Mouse (Mus musculus) 416B (cell line): ENCODE results near the gene Rnf169.
A peak's percentile ranks its signal among the peaks of the same experiment; 100 is the strongest.
"Not testable (repeated sequence)": the region's sequence is repeated elsewhere in the genome, so short reads cannot be mapped to it uniquely, and the experiment has no call there.

Experiments used
- DNase-seq: peaks from one replicate; pipeline ENCODE4 v3.0.0; 2011; ENCODE audit warnings: low read depth

The Rnf169 gene

DNA sequence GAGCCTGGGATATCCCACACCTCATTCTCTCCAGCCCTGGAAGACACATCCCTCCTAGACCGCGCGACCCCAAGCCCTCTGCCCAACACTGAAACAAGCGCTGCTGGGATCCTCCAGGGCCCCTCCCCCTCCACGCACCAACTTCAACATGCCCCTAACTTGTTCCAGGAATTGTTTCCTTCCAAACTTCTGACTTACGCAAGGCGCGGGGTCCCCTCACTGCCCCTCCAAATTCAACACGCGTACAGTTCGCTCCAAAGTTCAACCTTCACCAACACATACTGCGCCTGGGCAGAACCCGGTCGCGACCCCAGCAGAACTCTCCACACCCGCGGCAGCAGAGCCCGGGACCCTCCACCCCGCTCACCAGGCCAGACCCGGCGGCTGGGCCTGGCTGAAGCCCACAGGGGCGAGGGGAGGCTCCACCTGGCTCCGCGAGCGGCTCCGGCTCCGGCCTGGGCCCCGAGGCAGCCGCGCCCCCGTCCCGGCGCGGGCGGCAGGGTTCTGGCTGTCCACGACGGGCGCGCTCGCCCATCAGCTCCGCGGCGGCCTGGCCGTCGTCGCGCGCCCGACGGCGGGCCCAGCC, 609 bp downstream of the Rnf169 start:
- DNase-seq = peak; percentile 46

DNA sequence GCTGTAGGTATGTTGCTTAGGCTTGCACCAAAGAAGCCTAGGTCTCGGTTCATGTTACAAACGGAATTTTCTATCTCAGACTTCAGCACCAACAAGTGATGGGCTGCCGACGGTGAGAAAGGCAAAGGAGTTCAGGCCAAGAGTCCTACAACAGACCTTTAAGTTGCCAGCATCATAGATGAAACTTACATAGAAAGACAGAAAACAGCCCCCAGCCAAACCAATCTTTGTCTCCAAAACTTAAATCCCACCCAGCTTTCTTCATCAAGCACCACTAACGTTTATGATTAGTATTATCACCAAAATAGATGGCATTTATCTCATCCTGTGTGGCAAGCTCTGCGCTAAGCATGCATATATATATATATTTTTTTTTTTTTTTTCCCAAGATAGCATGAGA, 1.2 kb downstream of the Rnf169 start:
- peak; percentile 43 for DNase-seq

- DNase-seq = no peak
These were observed 2.2 kb downstream of the Rnf169 start for GRCm38 (mm10) chr7:99978041-99978440.

DNA sequence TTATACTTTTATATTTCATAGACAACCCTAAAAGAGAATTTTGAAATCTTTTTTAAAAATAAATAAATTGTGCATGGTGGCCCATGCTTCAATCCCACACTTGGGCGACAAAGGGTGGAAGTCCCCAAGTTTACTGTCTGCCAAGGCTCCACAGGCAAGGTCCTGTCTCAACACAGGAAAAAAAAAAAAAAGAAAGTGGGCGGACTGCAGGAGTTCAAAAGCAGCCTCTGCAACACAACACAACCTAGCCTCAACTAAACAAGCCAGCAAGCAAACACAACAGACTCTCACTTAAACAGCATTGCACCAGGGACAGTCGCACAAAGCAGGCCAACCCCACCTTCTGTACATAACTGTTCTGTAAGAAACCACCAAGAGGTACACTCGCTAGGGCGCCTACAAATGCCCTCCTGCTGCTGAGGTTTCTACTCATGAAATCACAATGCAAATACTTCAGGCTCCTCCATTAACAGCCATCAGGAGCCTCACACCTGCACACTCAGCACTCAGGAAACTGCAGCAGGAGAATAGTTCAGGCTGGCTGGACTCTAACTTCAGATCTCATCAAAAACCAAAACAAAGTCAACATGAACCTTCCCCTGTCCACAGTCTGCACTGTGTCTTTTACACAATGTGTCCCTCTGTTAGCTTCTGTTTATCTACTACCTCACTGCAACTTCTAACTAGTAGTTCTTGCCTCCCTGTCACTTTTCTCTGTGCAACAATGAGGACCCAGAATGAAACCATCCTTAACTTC, 4.3 kb downstream of the Rnf169 start:
- DNase-seq = no peak

GRCm38 (mm10) chr7:99974208-99974970, 5.9 kb downstream of the Rnf169 start:
- DNase-seq = peak; percentile 90

- not testable (repeated sequence) for DNase-seq
These were observed 7.3 kb downstream of the Rnf169 start for GRCm38 (mm10) chr7:99972912-99973311.

- no peak for DNase-seq
These were observed 8.3 kb downstream of the Rnf169 start for GRCm38 (mm10) chr7:99971926-99972325.

- no peak for DNase-seq
These were observed 11.1 kb downstream of the Rnf169 start for GRCm38 (mm10) chr7:99969151-99969550.

DNA sequence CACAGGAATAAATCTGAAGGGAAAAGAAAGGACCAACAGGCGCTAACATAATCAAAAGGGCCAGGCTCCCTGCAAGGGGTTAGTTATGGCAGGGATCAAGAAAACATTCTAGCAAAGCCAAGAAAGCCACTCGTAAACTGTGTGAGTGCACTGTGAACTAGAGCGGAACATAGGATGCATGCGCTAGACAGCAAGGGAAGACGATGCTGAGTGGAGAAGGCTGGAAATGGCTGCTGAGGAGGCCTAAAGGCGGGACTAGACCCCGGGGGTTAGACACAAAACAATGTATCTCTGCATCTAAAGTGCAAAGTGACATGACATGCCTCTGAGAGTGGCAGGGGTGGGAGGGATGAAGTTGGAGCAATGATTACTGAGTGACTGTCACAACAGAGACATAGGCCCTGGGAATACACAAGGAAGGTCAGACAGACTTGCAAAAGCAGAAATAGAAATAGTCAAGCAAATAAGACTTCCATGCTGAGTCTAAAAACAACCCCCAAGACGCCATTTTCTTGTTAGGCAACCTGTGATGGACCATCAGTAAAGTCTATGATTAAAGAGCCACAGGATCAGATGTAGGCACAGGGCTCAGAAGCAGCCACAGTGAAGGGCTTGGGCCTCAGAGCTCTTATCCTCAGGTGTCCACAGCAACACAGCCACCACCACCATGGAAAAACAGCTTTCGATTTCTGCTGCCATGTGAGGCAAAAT, 14.1 kb downstream of the Rnf169 start:
- DNase-seq = no peak

GRCm38 (mm10) chr7:99965020-99965841, 15.0 kb downstream of the Rnf169 start:
- DNase-seq = no peak

DNA sequence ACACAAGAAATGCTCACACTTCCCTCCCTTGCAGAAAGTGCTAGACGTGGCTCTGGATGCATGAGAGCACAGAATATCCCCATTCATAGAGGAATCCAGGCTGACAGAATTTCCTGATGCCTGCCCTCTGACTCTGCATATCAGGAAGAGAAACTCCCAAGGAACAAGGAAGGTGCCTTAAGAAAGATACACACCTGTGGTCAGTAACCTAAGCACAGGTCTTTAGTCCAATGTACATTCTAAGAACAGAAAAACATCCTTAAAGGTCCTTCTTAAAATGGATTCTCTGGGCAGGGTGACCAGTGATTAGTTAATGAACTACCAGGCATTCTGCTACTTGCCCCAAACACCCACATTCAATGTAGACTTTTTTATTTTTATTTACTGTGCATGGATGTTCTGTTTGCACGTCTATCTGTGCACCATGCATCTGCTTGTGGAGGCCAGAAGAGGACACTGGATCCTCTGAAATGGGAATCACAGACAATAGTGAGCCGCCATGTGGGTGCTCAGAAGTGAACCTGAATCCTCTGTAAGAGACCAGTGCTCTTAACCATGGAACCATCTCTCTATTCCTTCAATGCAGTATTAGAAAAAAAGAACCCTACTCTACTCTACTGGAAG, 16.9 kb downstream of the Rnf169 start:
- no peak for DNase-seq

- peak; percentile 82 for DNase-seq
These were observed 17.6 kb downstream of the Rnf169 start for GRCm38 (mm10) chr7:99962536-99963236.

- no peak for DNase-seq
These were observed 18.7 kb downstream of the Rnf169 start for GRCm38 (mm10) chr7:99961518-99961917.

DNA sequence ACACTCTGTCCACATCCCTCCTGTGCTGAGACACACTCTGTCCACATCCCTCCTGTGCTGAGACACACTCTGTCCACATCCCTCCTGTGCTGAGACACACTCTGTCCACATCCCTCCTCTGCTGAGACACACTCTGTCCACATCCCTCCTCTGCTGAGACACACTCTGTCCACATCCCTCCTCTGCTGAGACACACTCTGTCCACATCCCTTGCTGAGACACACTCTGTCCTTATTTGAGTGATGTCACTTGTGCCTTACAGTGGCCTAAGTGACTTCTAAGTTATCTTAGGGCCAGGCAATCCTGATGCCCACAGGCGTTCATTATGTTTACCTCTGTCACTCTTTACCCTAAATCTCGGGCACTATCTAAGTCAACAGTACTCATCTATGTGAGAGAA, 19.7 kb downstream of the Rnf169 start:
- peak; percentile 60 for DNase-seq

DNA sequence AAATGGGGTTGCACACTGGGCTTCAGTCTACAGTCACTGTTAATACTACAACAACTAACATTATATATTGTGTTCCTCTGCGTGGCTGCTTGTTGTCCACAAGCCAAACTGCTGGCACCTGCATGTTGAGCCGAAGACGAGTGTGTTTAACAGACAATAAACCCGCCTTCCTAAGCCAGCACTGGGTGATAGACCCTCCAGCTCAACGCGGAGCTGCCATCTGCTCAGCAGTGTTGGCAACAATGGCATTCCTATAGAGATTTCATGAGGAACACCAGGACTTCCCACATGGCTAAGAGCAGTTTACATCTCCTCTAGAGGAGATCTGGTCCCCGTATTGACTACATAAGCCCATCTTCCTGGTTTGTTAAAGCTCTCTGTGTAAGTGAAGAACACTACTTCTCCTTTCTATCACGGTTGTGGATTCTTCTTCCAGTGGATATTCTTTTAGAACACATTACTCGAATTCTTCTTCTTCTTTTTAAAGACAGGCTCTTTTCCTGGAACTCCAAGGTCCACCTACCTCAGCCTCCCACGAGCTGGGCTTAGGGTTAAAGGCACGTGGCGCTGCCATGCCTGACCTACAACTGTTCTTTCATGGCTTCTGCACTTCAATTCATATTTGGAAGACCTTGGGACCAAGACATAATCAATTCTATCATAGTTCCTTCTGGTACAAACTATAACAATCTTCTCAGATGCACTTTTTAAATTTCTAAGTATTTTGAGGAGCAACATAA, 22.9 kb downstream of the Rnf169 start:
- no peak for DNase-seq

GRCm38 (mm10) chr7:99956095-99956494, 24.2 kb downstream of the Rnf169 start:
- DNase-seq = peak; percentile 44

DNA sequence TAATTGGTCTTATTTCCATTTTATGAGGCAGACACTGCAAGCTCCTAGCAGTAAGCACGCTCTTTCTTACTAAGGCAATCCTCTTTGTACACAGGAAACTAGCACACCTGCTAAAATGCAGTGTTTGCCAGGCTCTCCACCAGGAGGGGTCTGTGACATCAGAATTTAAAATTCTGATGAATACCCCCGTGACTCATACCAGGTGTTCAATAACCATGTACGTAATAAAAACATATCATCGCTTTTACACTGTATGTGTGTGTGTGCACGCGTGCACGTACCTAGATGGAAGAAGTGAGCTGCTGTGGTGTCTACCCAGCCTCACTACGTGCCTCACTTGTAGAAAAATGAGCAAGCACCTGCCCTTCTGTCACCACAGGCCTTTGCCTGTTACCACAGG, 26.0 kb downstream of the Rnf169 start:
- no peak for DNase-seq

GRCm38 (mm10) chr7:99953442-99954098, 26.7 kb downstream of the Rnf169 start:
- DNase-seq = no peak

- DNase-seq = peak; percentile 65
These were observed 32.9 kb downstream of the Rnf169 start for GRCm38 (mm10) chr7:99947329-99947728.
